Mouse (Mus musculus): ENCODE measurements around the gene Xylt1. TPM values are rescaled to one million over a fixed set of nuclear protein-coding genes. Genes with fewer than 3 reads are reported as not detected.

The Xylt1 gene
- total RNA-seq, 2 experiments from 2014 or later = 9.3 to 12.4 TPM

GRCm38 (mm10) chr7:117393976-117394375, 13.2 kb downstream of the Xylt1 start:
- no peak for DNase-seq (ENCODE audit: low spot score in 2 of 2)

- no peak for DNase-seq (ENCODE audit: low spot score in 2 of 2)
Observed at GRCm38 (mm10) chr7:117394380-117394779, 13.6 kb downstream of the Xylt1 start.

GRCm38 (mm10) chr7:117395511-117395910, 14.7 kb downstream of the Xylt1 start:
- no peak for DNase-seq (ENCODE audit: low spot score in 2 of 2)

GRCm38 (mm10) chr7:117397877-117398276, 17.1 kb downstream of the Xylt1 start:
- DNase-seq (ENCODE audit: low spot score in 2 of 2) = no peak

GRCm38 (mm10) chr7:117399971-117400370, 19.2 kb downstream of the Xylt1 start:
- DNase-seq (ENCODE audit: low spot score in 2 of 2) = no peak

- no peak for DNase-seq (ENCODE audit: low spot score in 2 of 2)
Observed at GRCm38 (mm10) chr7:117401581-117401980, 20.8 kb downstream of the Xylt1 start.

- DNase-seq (ENCODE audit: low spot score in 2 of 2) = no peak
Observed at GRCm38 (mm10) chr7:117406336-117406735, 25.6 kb downstream of the Xylt1 start.

- DNase-seq (ENCODE audit: low spot score in 2 of 2) = no peak
Observed at GRCm38 (mm10) chr7:117409268-117409988, 28.6 kb downstream of the Xylt1 start.

GRCm38 (mm10) chr7:117411874-117412273, 31.1 kb downstream of the Xylt1 start:
- no peak for DNase-seq (ENCODE audit: low spot score in 2 of 2)

GRCm38 (mm10) chr7:117412405-117412804, 31.6 kb downstream of the Xylt1 start:
- no peak for DNase-seq (ENCODE audit: low spot score in 2 of 2)

GRCm38 (mm10) chr7:117414341-117415008, 33.7 kb downstream of the Xylt1 start:
- no peak for DNase-seq (ENCODE audit: low spot score in 2 of 2)

- no peak for DNase-seq (ENCODE audit: low spot score in 2 of 2)
Observed at GRCm38 (mm10) chr7:117415009-117415363, 34.2 kb downstream of the Xylt1 start.

GRCm38 (mm10) chr7:117419041-117419440, 38.3 kb downstream of the Xylt1 start:
- no peak for DNase-seq (ENCODE audit: low spot score in 2 of 2)

- no peak for DNase-seq (ENCODE audit: low spot score in 2 of 2)
Observed at GRCm38 (mm10) chr7:117419846-117420245, 39.1 kb downstream of the Xylt1 start.

GRCm38 (mm10) chr7:117420301-117420700, 39.5 kb downstream of the Xylt1 start:
- no peak for DNase-seq (ENCODE audit: low spot score in 2 of 2)

GRCm38 (mm10) chr7:117420836-117421566, 40.2 kb downstream of the Xylt1 start:
- DNase-seq (ENCODE audit: low spot score in 2 of 2) = no peak

- no peak for DNase-seq (ENCODE audit: low spot score in 2 of 2)
Observed at GRCm38 (mm10) chr7:117424841-117425240, 44.1 kb downstream of the Xylt1 start.

GRCm38 (mm10) chr7:117426366-117426765, 45.6 kb downstream of the Xylt1 start:
- no peak for DNase-seq (ENCODE audit: low spot score in 2 of 2)

GRCm38 (mm10) chr7:117428690-117429224, 48.0 kb downstream of the Xylt1 start:
- DNase-seq (ENCODE audit: low spot score in 2 of 2) = no peak

- DNase-seq (ENCODE audit: low spot score in 2 of 2) = no peak
Observed at GRCm38 (mm10) chr7:117429483-117429882, 48.7 kb downstream of the Xylt1 start.

- DNase-seq (ENCODE audit: low spot score in 2 of 2) = no peak
Observed at GRCm38 (mm10) chr7:117429895-117430294, 49.1 kb downstream of the Xylt1 start.
